Mouse (Mus musculus): Measurements from ENCODE around the gene Ftsj3.
"Not testable (repeated sequence)": the region's sequence is repeated elsewhere in the genome, so short reads cannot be mapped to it uniquely, and the experiment has no call there.

Ftsj3 gene

DNA sequence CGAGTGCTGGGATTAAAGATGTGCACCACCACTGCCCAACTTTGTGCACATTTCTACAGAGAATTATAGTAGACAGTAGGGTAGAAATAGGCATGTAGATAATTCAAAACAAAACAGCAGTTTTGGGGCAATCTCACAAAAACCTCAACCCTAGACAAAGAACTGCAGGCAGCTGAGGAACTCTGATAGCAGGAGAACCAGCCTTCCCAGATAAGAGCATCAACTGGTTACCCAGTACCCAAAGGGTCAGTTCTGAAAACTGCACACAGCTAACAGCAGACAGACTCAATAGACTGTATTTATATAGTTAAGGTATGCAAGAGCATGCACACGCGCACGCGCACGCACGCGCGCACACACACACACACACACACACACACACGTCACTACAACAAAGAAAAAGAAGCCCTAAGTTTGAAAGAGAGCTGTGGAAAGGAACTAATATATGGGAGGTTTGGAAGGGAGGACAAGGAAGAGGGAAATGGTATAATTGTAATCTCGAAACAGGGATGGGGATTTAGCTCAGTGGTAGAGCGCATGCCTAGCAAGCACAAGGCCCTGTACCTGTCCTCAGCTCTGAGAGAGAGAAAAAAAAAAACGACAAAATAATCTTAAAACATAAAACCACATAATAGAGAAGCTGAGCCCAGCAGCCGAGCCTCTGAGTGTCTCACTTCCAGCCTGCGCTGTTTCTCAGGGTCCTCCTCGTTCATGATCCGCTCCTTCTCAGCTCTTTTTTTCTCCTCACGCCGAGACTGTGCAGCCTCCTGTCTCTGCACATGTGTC, 54.3 kb downstream of the Ftsj3 start:
- no peak for DNase-seq (ENCODE audit: low spot score)

DNA sequence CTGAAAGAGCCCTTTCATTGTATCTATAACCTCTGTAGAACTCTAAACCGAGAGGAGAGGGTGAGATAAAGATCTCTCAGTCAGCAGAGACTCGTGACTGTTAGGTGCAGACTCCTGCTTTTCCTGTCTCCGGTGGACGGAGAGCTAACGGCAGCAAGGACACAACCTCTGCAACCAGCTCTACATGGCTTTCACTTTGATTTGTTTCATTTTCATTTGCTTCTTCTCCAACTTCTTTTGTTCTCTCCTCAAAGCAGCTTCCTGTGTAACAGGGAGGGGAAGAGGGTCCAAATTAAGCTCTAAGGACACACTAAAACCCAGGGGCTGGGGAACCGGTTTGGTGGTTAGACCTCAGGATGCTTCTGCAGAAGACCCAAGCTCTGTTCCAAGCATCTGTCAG, 55.1 kb downstream of the Ftsj3 start:
- DNase-seq (ENCODE audit: low spot score), result no peak

DNA sequence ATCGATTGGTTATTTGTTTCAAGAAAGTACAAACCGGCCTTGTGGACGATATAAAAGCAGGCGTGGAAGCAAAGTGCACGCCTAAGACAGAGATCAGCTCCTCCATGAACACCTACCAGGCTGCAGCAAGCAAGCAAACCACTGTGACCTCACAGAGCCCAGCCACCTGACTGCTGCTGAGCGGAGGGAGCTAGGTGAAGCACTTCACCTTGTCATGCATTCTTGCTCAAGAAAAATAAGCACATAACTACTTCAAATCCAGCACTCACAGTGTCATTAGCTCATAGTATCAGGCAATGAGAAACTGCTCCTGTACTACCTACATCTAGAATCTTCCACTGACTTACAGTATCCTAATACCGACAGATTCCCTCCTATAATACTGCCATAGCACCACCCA, 55.9 kb downstream of the Ftsj3 start:
- DNase-seq (ENCODE audit: low spot score), result not testable (repeated sequence)

Measured in ovary, postnatal 36 days (tissue).